In the genomic region with DNA sequence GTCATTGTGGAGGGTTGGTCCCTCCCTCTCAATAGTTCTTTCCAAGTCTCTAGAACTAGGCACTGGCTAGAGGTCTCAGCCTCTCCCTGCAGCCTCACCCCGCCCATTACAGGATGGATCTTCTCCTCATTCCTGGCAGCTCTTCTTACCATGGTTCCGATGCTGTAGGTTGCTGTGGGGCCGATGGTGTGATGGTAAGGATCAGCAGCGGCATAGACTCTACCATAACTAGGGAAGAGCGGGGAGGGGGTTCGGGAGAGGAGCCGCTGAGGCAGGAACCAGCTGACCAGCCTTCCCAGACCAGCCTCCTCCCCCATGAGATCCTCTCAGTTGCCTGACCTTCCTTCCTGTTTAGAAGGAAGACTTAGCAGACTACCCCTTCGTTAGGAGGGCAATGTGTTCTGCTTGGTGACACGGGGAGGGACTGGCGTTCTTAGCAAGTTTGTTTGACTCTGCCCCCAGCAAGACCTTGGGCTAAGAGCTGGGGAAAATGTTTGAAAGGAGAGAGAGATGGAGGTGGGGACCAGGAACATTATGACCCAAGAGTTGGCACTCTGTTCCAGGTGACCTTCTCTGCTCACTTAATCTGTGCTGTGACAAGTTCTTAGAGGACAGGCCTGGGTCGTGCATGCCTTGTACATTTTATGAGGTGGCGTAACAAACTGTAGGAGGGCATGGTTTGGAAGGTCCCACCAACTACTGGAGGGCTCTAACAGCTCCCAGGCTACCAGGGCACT, we compare ENCODE assay signal across 19 mouse cellular contexts. TPM values are rescaled to one million over a fixed set of nuclear protein-coding genes. Genes with fewer than 3 reads are reported as not detected.
DNase-seq lines count a peak whose midpoint lies in the region; ATAC-seq and TF ChIP-seq lines count a peak whose summit lies in the region.
"Had no signal": no experiment of that assay in that cellular context is flagged by ENCODE, and none has a peak within 500 bp of the region (broad histone marks: within the 10 kb centered on the region; RNA-seq: fewer than 3 reads in every experiment).

No protein-coding gene starts in this region.

- intact Hi-C loops in heart, adult 2 months (cut with DNase I), result no loop called here

- no peak for TF ChIP-seq POLR2A in heart, adult 2 months (IDR thresholded peaks at IDR 0.05; ENCODE audit: insufficient read depth, low read depth, low read length)

- no peaks in the 10 kb centered on the region for H3K79me2 ChIP-seq in heart, adult 2 months (replicated peaks; ENCODE audit: control insufficient read depth, insufficient read depth, low read length)

- DNase-seq in heart, adult 11 months, result peak; percentile 91
- DNase-seq in heart, adult 2 months, result no peak
- DNase-seq in layer of hippocampus, adult 2 months (ENCODE audit: low spot score in 2 of 2), result no peak
- no peak for DNase-seq in layer of hippocampus, postnatal 36 days
- DNase-seq in liver, postnatal 0 days, result no peak
- DNase-seq: B cell, adult 2 months; cerebellum, adult 9-10 months; gastrocnemius, postnatal 25 days; heart, postnatal 10 days; kidney, postnatal 14 days had no signal

- no peak for ATAC-seq in megakaryocyte, adult 5-6 weeks (ENCODE audit: poor library complexity, severe bottlenecking)
- peak; percentile 26; the same call in 1 of the 2 replicates for ATAC-seq in liver, postnatal 0 days
- ATAC-seq: forebrain, embryonic 13.5 days; hindbrain, postnatal 0 days; intestine, postnatal 0 days; midbrain, embryonic 15.5 days had no signal

- no peaks in the 10 kb centered on the region; the same call in 1 of the 2 replicates for H3K4me1 ChIP-seq in heart, adult 2 months (ENCODE audit: control insufficient read depth, insufficient read depth, low read length)
- H3K4me1 ChIP-seq in megakaryocyte, embryonic 14.5 days, result peaks cover 74% of the 10 kb centered on the region
- no peaks in the 10 kb centered on the region for H3K4me1 ChIP-seq in liver, postnatal 0 days (ENCODE audit: insufficient read depth)

- TF ChIP-seq EP300 in heart, adult 2 months (IDR thresholded peaks at IDR 0.05; ENCODE audit: insufficient read depth, low read depth, low read length), result no peak
- TF ChIP-seq EP300 in liver, postnatal 0 days (IDR thresholded peaks at IDR 0.05; ENCODE audit: low read depth), result no peak

- H3K4me3 ChIP-seq in heart, adult 2 months, result no peak overlapping the region
- no peak overlapping the region for H3K4me3 ChIP-seq in layer of hippocampus, adult 2 months
- H3K4me3 ChIP-seq in megakaryocyte, embryonic 14.5 days (replicated peaks), result peak overlapping the region; percentile 50
- no peak overlapping the region for H3K4me3 ChIP-seq in liver, postnatal 0 days (ENCODE audit: low read depth, low read length)
- H3K4me3 ChIP-seq: forebrain, embryonic 13.5 days; limb, embryonic 10.5 days; liver, embryonic 15.5 days; midbrain, embryonic 15.5 days had no signal

- H3K4me2 ChIP-seq in liver, postnatal 0 days (ENCODE audit: low read depth, low read length), result 0 out of 2 replicates have a peak overlapping the region, but pooled peaks have one; percentile 9
- H3K4me2 ChIP-seq: forebrain, embryonic 13.5 days; liver, embryonic 15.5 days; midbrain, embryonic 15.5 days had no signal

- no peaks in the 10 kb centered on the region for H3K36me3 ChIP-seq in heart, adult 2 months (ENCODE audit: control insufficient read depth, insufficient read depth, low read length)
- peaks cover 4% of the 10 kb centered on the region for H3K36me3 ChIP-seq in megakaryocyte, embryonic 14.5 days (replicated peaks; ENCODE audit: low read length)
- H3K36me3 ChIP-seq in liver, postnatal 0 days (replicated peaks; ENCODE audit: insufficient read depth, low read length), result no peaks in the 10 kb centered on the region
- H3K36me3 ChIP-seq: limb, embryonic 10.5 days; liver, embryonic 15.5 days; midbrain, embryonic 15.5 days had no signal

- TF ChIP-seq CTCF in heart, adult 2 months (IDR thresholded peaks at IDR 0.05), result no peak
- TF ChIP-seq CTCF in layer of hippocampus, adult 2 months (conservative IDR thresholded peaks at IDR 0.05), result no peak
- no peak for TF ChIP-seq CTCF in liver, postnatal 0 days (IDR thresholded peaks at IDR 0.05; ENCODE audit: low read depth)

- WGBS in heart, adult 2 months, result 63% methylated on average over 12 of the region's 12 CpGs
- WGBS in liver, postnatal 0 days (ENCODE audit: insufficient replicate concordance), result 60% methylated on average over 12 of the region's 12 CpGs

- no peak overlapping the region for H3K9ac ChIP-seq in heart, adult 2 months (ENCODE audit: low read depth, low read length)
- no peak overlapping the region for H3K9ac ChIP-seq in liver, postnatal 0 days (replicated peaks)
- H3K9ac ChIP-seq: forebrain, embryonic 13.5 days; liver, embryonic 15.5 days; midbrain, embryonic 15.5 days had no signal

- no peaks in the 10 kb centered on the region for H3K9me3 ChIP-seq in megakaryocyte, embryonic 14.5 days
- H3K9me3 ChIP-seq in liver, postnatal 0 days (ENCODE audit: low read length), result no peaks in the 10 kb centered on the region
- H3K9me3 ChIP-seq: forebrain, embryonic 13.5 days; limb, embryonic 10.5 days; liver, embryonic 15.5 days; midbrain, embryonic 15.5 days had no signal

- H3K27me3 ChIP-seq in heart, adult 2 months (ENCODE audit: control insufficient read depth, insufficient read depth, low read length), result no peaks in the 10 kb centered on the region; the same call in 1 of the 2 replicates
- peaks cover 69% of the 10 kb centered on the region for H3K27me3 ChIP-seq in megakaryocyte, embryonic 14.5 days (replicated peaks)
- H3K27me3 ChIP-seq in liver, postnatal 0 days (ENCODE audit: insufficient read depth, low read length), result no peaks in the 10 kb centered on the region
- H3K27me3 ChIP-seq: midbrain, embryonic 15.5 days had no signal

- no peak overlapping the region for H3K27ac ChIP-seq in heart, adult 2 months
- peak overlapping the region; percentile 73; the same call in 1 of the 2 replicates for H3K27ac ChIP-seq in layer of hippocampus, adult 2 months
- H3K27ac ChIP-seq in liver, postnatal 0 days (ENCODE audit: low read depth), result peak overlapping the region; percentile 60
- H3K27ac ChIP-seq: forebrain, embryonic 13.5 days; hindbrain, postnatal 0 days; liver, embryonic 15.5 days; macrophage; midbrain, embryonic 15.5 days had no signal

RNA-seq across cellular contexts. Expression of gene Engase, which starts 17.5 kb away (rescaled TPM):
- 1 to 10 TPM; 4.4 to 5.4 TPM for total RNA-seq in heart, adult 2 months (2021)
- 5.2 and 7.3 TPM in 2 replicates for polyA plus RNA-seq in heart, adult 2 months (2012; rRNA removed)
- total RNA-seq in layer of hippocampus, adult 2 months (2021), result 10 to 100 TPM; 14.8 TPM
- total RNA-seq in layer of hippocampus, postnatal 36 days (2021), result 10 to 100 TPM; 15.2 to 15.5 TPM
- polyA plus RNA-seq in megakaryocyte, embryonic 14.5 days (2012; ENCODE audit: insufficient read depth, low replicate concordance), result 72.2 and 151 TPM in 2 replicates
- total RNA-seq in megakaryocyte, adult 5-6 weeks (2015), result 1.3 TPM in 2 replicates
- 3.7 and 5.5 TPM in 2 replicates for total RNA-seq in megakaryocyte, adult 5-6 weeks (2017)
- polyA plus RNA-seq in liver, postnatal 0 days (2015; fragmentation: Nextera tagmentation; extraction: Ambion mirVana), result 4.9 and 5.6 TPM in 2 replicates
